10 mouse cellular contexts compared by ENCODE assay signal in the genomic region with DNA sequence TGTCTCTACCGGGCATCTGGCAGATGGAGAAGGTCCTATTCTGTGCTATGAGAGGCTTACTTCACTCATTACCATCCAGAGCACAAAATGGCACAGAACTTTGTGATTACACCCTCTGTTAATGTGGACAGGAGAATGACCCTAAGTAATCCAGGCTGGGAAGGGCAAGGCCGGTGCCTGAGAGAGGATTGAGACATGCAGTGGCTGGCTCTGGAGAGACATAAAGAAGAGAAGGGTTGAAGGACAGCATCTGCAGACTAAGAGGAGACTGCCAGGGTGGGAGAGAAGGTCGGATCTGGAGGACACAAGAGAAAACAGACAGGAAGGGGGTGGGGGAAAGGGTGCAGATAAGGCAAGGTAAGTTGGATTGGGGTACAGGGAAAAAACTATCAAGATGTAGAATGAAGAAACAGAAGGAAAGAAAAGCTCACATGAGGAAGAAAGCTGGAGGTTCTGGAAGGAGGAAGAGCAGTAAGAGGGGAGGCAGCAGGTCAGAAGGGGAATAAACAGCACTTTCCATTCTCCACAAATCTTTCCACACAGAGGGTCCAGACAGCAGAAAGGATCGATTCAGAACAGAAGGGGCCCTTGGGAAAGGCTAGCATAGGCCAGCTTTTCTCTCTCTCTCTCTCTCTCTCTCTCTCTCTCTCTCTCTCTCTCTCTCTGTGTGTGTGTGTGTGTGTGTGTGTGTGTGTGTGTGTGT. TPM values are rescaled to one million over a fixed set of nuclear protein-coding genes. Genes with fewer than 3 reads are reported as not detected.
DNase-seq lines count a peak whose midpoint lies in the region; ATAC-seq and TF ChIP-seq lines count a peak whose summit lies in the region.
"Had no signal": no experiment of that assay in that cellular context is flagged by ENCODE, and none has a peak within 500 bp of the region (broad histone marks: within the 10 kb centered on the region; RNA-seq: fewer than 3 reads in every experiment).

No protein-coding gene starts in this region.

- no peak for TF ChIP-seq CTCF in kidney, adult 2 months (conservative IDR thresholded peaks at IDR 0.05; ENCODE audit: insufficient read depth, insufficient read length, low read depth, low read length)

- H3K27ac ChIP-seq in heart, embryonic 10.5 days: peak overlapping the region; percentile 36; the same call in 1 of the 2 replicates
- peak overlapping the region; percentile 97 for H3K27ac ChIP-seq in forebrain, embryonic 11.5 days (ENCODE audit: low read depth, low read length)
- H3K27ac ChIP-seq in hindbrain, embryonic 16.5 days (ENCODE audit: low read depth, low read length): peak overlapping the region; percentile 58; the same call in 1 of the 2 replicates
- peak overlapping the region; percentile 93 for H3K27ac ChIP-seq in neural tube, embryonic 12.5 days
- H3K27ac ChIP-seq in kidney, adult 2 months (ENCODE audit: insufficient read depth, low read depth, low read length): no peak overlapping the region

- 32% methylated on average over 4 of the region's 4 CpGs for WGBS in heart, embryonic 10.5 days
- WGBS in forebrain, embryonic 11.5 days: 19% methylated on average over 4 of the region's 4 CpGs
- 15% methylated on average over 4 of the region's 4 CpGs for WGBS in hindbrain, embryonic 16.5 days
- 11% methylated on average over 4 of the region's 4 CpGs for WGBS in neural tube, embryonic 12.5 days
- WGBS in kidney, adult 2 months: 36% methylated on average over 4 of the region's 4 CpGs

- no peaks in the 10 kb centered on the region for H3K27me3 ChIP-seq in heart, embryonic 10.5 days (ENCODE audit: insufficient read depth, poor library complexity, severe bottlenecking)
- no peaks in the 10 kb centered on the region for H3K27me3 ChIP-seq in forebrain, embryonic 11.5 days (ENCODE audit: control insufficient read depth, insufficient read depth, low read length)
- no peaks in the 10 kb centered on the region for H3K27me3 ChIP-seq in hindbrain, embryonic 16.5 days (replicated peaks; ENCODE audit: control insufficient read depth, insufficient read depth, low read length)
- H3K27me3 ChIP-seq in neural tube, embryonic 12.5 days (replicated peaks): no peaks in the 10 kb centered on the region
- H3K27me3 ChIP-seq in kidney, adult 2 months (replicated peaks; ENCODE audit: control insufficient read depth, insufficient read depth, low read length): no peaks in the 10 kb centered on the region

- peaks cover 11% of the 10 kb centered on the region for H3K36me3 ChIP-seq in heart, embryonic 10.5 days
- peaks cover 2% of the 10 kb centered on the region; the same call in 1 of the 2 replicates for H3K36me3 ChIP-seq in forebrain, embryonic 11.5 days (ENCODE audit: control insufficient read depth, insufficient read depth, low read length)
- peaks cover 9% of the 10 kb centered on the region for H3K36me3 ChIP-seq in hindbrain, embryonic 16.5 days (ENCODE audit: control insufficient read depth, insufficient read depth, low read length)
- peaks cover 17% of the 10 kb centered on the region for H3K36me3 ChIP-seq in neural tube, embryonic 12.5 days
- no peaks in the 10 kb centered on the region for H3K36me3 ChIP-seq in kidney, adult 2 months (ENCODE audit: control insufficient read depth, insufficient read depth, low read length)

- no peaks in the 10 kb centered on the region for H3K9me3 ChIP-seq in heart, embryonic 10.5 days
- no peaks in the 10 kb centered on the region for H3K9me3 ChIP-seq in forebrain, embryonic 11.5 days (ENCODE audit: control insufficient read depth, low read length)
- H3K9me3 ChIP-seq in hindbrain, embryonic 16.5 days (ENCODE audit: control insufficient read depth, low read length): no peaks in the 10 kb centered on the region
- H3K9me3 ChIP-seq in neural tube, embryonic 12.5 days: no peaks in the 10 kb centered on the region

- H3K4me3 ChIP-seq in heart, embryonic 10.5 days: no peak overlapping the region
- H3K4me3 ChIP-seq in forebrain, embryonic 11.5 days (ENCODE audit: low read depth, low read length): peak overlapping the region; percentile 93
- H3K4me3 ChIP-seq in hindbrain, embryonic 16.5 days (ENCODE audit: low read length): no peak overlapping the region
- H3K4me3 ChIP-seq in neural tube, embryonic 12.5 days: peak overlapping the region; percentile 94
- no peak overlapping the region for H3K4me3 ChIP-seq in kidney, adult 2 months (ENCODE audit: insufficient read depth, low read depth, low read length)

- H3K9ac ChIP-seq in forebrain, embryonic 11.5 days (ENCODE audit: low read length): peak overlapping the region; percentile 64
- H3K9ac ChIP-seq in hindbrain, embryonic 16.5 days (ENCODE audit: low read depth, low read length): no peak overlapping the region; the same call in 1 of the 2 replicates
- peak overlapping the region; percentile 47 for H3K9ac ChIP-seq in neural tube, embryonic 12.5 days

- no peak for TF ChIP-seq POLR2A in kidney, adult 2 months (IDR thresholded peaks at IDR 0.05; ENCODE audit: low read depth, low read length)

- peak overlapping the region; percentile 80 for H3K4me2 ChIP-seq in forebrain, embryonic 11.5 days (ENCODE audit: low read depth, low read length, severe bottlenecking)
- H3K4me2 ChIP-seq in hindbrain, embryonic 16.5 days (ENCODE audit: low read length): peak overlapping the region; percentile 70
- peak overlapping the region; percentile 74 for H3K4me2 ChIP-seq in neural tube, embryonic 12.5 days (replicated peaks)

- H3K4me1 ChIP-seq in heart, embryonic 10.5 days: peaks cover 52% of the 10 kb centered on the region
- H3K4me1 ChIP-seq in forebrain, embryonic 11.5 days (replicated peaks; ENCODE audit: control insufficient read depth, insufficient read depth, low read length): peaks cover 27% of the 10 kb centered on the region
- H3K4me1 ChIP-seq in hindbrain, embryonic 16.5 days (ENCODE audit: control insufficient read depth, insufficient read depth, low read depth, low read length): peaks cover 40% of the 10 kb centered on the region
- peaks cover 47% of the 10 kb centered on the region for H3K4me1 ChIP-seq in neural tube, embryonic 12.5 days
- no peaks in the 10 kb centered on the region for H3K4me1 ChIP-seq in kidney, adult 2 months (ENCODE audit: control insufficient read depth, insufficient read depth, low read length)

- no peak for DNase-seq in heart, embryonic 10.5 days (ENCODE audit: low spot score)
- no peak for DNase-seq in heart, adult 8-10 months (ENCODE audit: low spot score)
- DNase-seq in forebrain, embryonic 11.5 days (ENCODE audit: low spot score): no peak
- DNase-seq in right cerebral cortex, postnatal 14 days: no peak
- no peak for DNase-seq in adipocyte (ENCODE audit: low spot score)
- DNase-seq in kidney, adult 2 months: no peak
- DNase-seq: lung, postnatal 4 days; thymus, adult 2 months had no signal

- ATAC-seq in forebrain, embryonic 11.5 days (replicated peaks; ENCODE audit: low FRiP score): no peak
- no peak for ATAC-seq in hindbrain, embryonic 16.5 days
- no peak for ATAC-seq in neural tube, embryonic 12.5 days (ENCODE audit: low FRiP score, low read depth)

RNA-seq across cellular contexts. Expression of a gene that starts 4.0 kb away (rescaled TPM):
- polyA plus RNA-seq in heart, embryonic 10.5 days (2016; fragmentation: Nextera tagmentation; extraction: Ambion mirVana): 2.4 and 3.4 TPM in 2 replicates
- total RNA-seq in heart, adult 8-10 months (2022): 10 to 100 TPM; 10.7 to 11.6 (median 11.3) TPM
- polyA plus RNA-seq in forebrain, embryonic 11.5 days (2014; fragmentation: Nextera tagmentation; extraction: Ambion mirVana): 23.2 and 26.8 TPM in 2 replicates
- 8.3 and 8.4 TPM in 2 replicates for polyA plus RNA-seq in hindbrain, embryonic 16.5 days (2015; fragmentation: Nextera tagmentation; extraction: Ambion mirVana)
- polyA plus RNA-seq in neural tube, embryonic 12.5 days (2016; fragmentation: Nextera tagmentation; extraction: Ambion mirVana): 18.4 and 19.7 TPM in 2 replicates
- polyA plus RNA-seq in kidney, adult 2 months (2012; rRNA removed): 18.0 and 21.4 TPM in 2 replicates

RNA-seq across cellular contexts. Expression of a gene that starts 35.0 kb away (rescaled TPM):
- 11.6 and 14.5 TPM in 2 replicates for polyA plus RNA-seq in heart, embryonic 10.5 days (2016; fragmentation: Nextera tagmentation; extraction: Ambion mirVana)
- 10 to 100 TPM; 11.1 to 13.5 (median 12.8) TPM for total RNA-seq in heart, adult 8-10 months (2022)
- polyA plus RNA-seq in forebrain, embryonic 11.5 days (2014; fragmentation: Nextera tagmentation; extraction: Ambion mirVana): 16.0 and 21.9 TPM in 2 replicates
- 12.4 and 17.5 TPM in 2 replicates for polyA plus RNA-seq in hindbrain, embryonic 16.5 days (2015; fragmentation: Nextera tagmentation; extraction: Ambion mirVana)
- 17.2 and 18.6 TPM in 2 replicates for polyA plus RNA-seq in neural tube, embryonic 12.5 days (2016; fragmentation: Nextera tagmentation; extraction: Ambion mirVana)
- 7.9 and 13.6 TPM in 2 replicates for polyA plus RNA-seq in kidney, adult 2 months (2012; rRNA removed)

Comparison
In these comparisons a context has a peak if more than half of its experiments do, and no peak if none do; other contexts are left out.
1. H3K4me3 ChIP-seq: peak in forebrain, embryonic 11.5 days (single experiment) and neural tube, embryonic 12.5 days (single experiment); none in heart, embryonic 10.5 days (single experiment), hindbrain, embryonic 16.5 days (single experiment) and kidney, adult 2 months (single experiment).
2. Peak in every context shown above with its lines, with median percentiles within 50 percentile points of each other: H3K4me2 ChIP-seq.